Comparison of ENCODE assay signal across 12 mouse cellular contexts in genomic region chr6:146136646-146137045, GRCm38 (mm10).
DNase-seq lines count a peak whose midpoint lies in the region; ATAC-seq and TF ChIP-seq lines count a peak whose summit lies in the region.
"Had no signal": no experiment of that assay in that cellular context is flagged by ENCODE, and none has a peak within 500 bp of the region (broad histone marks: within the 10 kb centered on the region; RNA-seq: fewer than 3 reads in every experiment).

No protein-coding gene starts in this region.

- H3K36me3 ChIP-seq in hindbrain, embryonic 13.5 days, result no peaks in the 10 kb centered on the region
- H3K36me3 ChIP-seq in midbrain, embryonic 13.5 days, result no peaks in the 10 kb centered on the region

- WGBS in hindbrain, embryonic 13.5 days, result 10% methylated on average over 4 of the region's 4 CpGs
- WGBS in midbrain, embryonic 13.5 days, result 21% methylated on average over 4 of the region's 4 CpGs

- H3K9me3 ChIP-seq in hindbrain, embryonic 13.5 days, result no peaks in the 10 kb centered on the region
- H3K9me3 ChIP-seq in midbrain, embryonic 13.5 days, result no peaks in the 10 kb centered on the region

- peak; percentile 73 for DNase-seq in brain, embryonic 14.5 days (ENCODE audit: low read depth)
- no peak for DNase-seq in urinary bladder, adult 18-20 months (ENCODE audit: low spot score in 2 of 2)
- DNase-seq in yolk sac, embryonic 10.5 days (ENCODE audit: low spot score), result no peak
- DNase-seq in urinary bladder, postnatal 10 days (ENCODE audit: low spot score), result no peak
- DNase-seq in adrenal gland, postnatal 36 days, result no peak
- DNase-seq: adrenal gland, postnatal 10 days; heart, adult 18-20 months; kidney, adult 9 months; liver had no signal

- ATAC-seq in hindbrain, embryonic 13.5 days (ENCODE audit: low FRiP score), result peak; percentile 89
- peak; percentile 89 for ATAC-seq in midbrain, embryonic 13.5 days

- H3K9ac ChIP-seq in hindbrain, embryonic 13.5 days, result 0 out of 2 replicates have a peak overlapping the region, but pooled peaks have one; percentile 5
- H3K9ac ChIP-seq in midbrain, embryonic 13.5 days (replicated peaks), result peak overlapping the region; percentile 15; the same call in 1 of the 2 replicates

- no peak for TF ChIP-seq POLR2A in brain, embryonic 14.5 days (IDR thresholded peaks at IDR 0.05; ENCODE audit: borderline replicate concordance, extremely low read depth, insufficient read depth, insufficient read length, poor library complexity, severe bottlenecking)
- TF ChIP-seq POLR2A in cortical plate, adult 2 months (IDR thresholded peaks at IDR 0.05; ENCODE audit: extremely low read depth, insufficient read depth, low read length), result no peak

- TF ChIP-seq CTCF in brain, embryonic 14.5 days (IDR thresholded peaks at IDR 0.05; ENCODE audit: borderline replicate concordance, extremely low read depth, insufficient read depth, insufficient read length), result no peak
- TF ChIP-seq CTCF in cortical plate, adult 2 months (IDR thresholded peaks at IDR 0.05; ENCODE audit: extremely low read depth, insufficient read depth, low read length), result no peak

- H3K27me3 ChIP-seq in hindbrain, embryonic 13.5 days, result no peaks in the 10 kb centered on the region
- no peaks in the 10 kb centered on the region for H3K27me3 ChIP-seq in midbrain, embryonic 13.5 days

- no peak overlapping the region for H3K4me3 ChIP-seq in cortical plate, adult 2 months (ENCODE audit: insufficient read depth, low read length)
- no peak overlapping the region for H3K4me3 ChIP-seq in hindbrain, embryonic 13.5 days
- no peak overlapping the region for H3K4me3 ChIP-seq in midbrain, embryonic 13.5 days (replicated peaks)

- H3K4me2 ChIP-seq in hindbrain, embryonic 13.5 days, result peak overlapping the region; percentile 18
- H3K4me2 ChIP-seq in midbrain, embryonic 13.5 days (replicated peaks), result peak overlapping the region; percentile 34

- peaks cover 4% of the 10 kb centered on the region for H3K4me1 ChIP-seq in cortical plate, adult 2 months (ENCODE audit: control insufficient read depth, insufficient read depth, low read length)
- peaks cover 37% of the 10 kb centered on the region for H3K4me1 ChIP-seq in hindbrain, embryonic 13.5 days (replicated peaks)
- peaks cover 38% of the 10 kb centered on the region for H3K4me1 ChIP-seq in midbrain, embryonic 13.5 days (replicated peaks)

- H3K27ac ChIP-seq in cortical plate, adult 2 months (ENCODE audit: insufficient read depth, low read length), result peak overlapping the region; percentile 76; the same call in 1 of the 2 replicates
- peak overlapping the region; percentile 75 for H3K27ac ChIP-seq in hindbrain, embryonic 13.5 days
- peak overlapping the region; percentile 71 for H3K27ac ChIP-seq in midbrain, embryonic 13.5 days
